Mouse (Mus musculus) cortical plate, adult 2 months (tissue): ENCODE measurements at regions not wholly inside any gene's neighbourhood (a gene's known extent, or its start where the extent isn't known, plus 50 kb on each side); places are given as distances from the start of the nearest gene placed in this dataset.

Experiments used
- H3K27ac ChIP-seq: fragments of 200-500 bp; 2 replicates; pipeline ENCODE4 v1.5.1; 2012; ENCODE audit warnings: low read length, control low read depth, inconsistent platforms; ENCODE audit not compliant: insufficient read depth
- H3K4me1 ChIP-seq: fragments of 200-500 bp; 2 replicates; pipeline ENCODE4 v1.6.1; 2011; ENCODE audit warnings: low read length; ENCODE audit not compliant: control insufficient read depth, insufficient read depth
- H3K4me3 ChIP-seq: fragments of 200-500 bp; 2 replicates; pipeline ENCODE4 v1.5.1; 2011; ENCODE audit warnings: mild to moderate bottlenecking, low read length, control low read depth; ENCODE audit not compliant: insufficient read depth
- CTCF ChIP-seq: fragments of 200-500 bp; IDR thresholded peaks from 2 replicates; pipeline ENCODE4 v1.5.1; 2011; ENCODE audit warnings: mild to moderate bottlenecking, control low read depth, low read length; ENCODE audit not compliant: insufficient read depth; ENCODE audit errors: extremely low read depth
- POLR2A ChIP-seq: fragments of 200-500 bp; IDR thresholded peaks from 2 replicates; pipeline ENCODE4 v1.6.1; 2011; ENCODE audit warnings: mild to moderate bottlenecking, low read length, control low read depth; ENCODE audit not compliant: insufficient read depth; ENCODE audit errors: extremely low read depth

GRCm38 (mm10) chr12:10182589-10182988 is 187.2 kb upstream of the Nt5c1b start:
- H3K4me1 ChIP-seq: no peaks in the 10 kb centered on the region
- no peak overlapping the region for H3K4me3 ChIP-seq

GRCm38 (mm10) chr12:10186576-10186975 is 183.2 kb upstream of the Nt5c1b start:
- Histone ChIP-seq H3K4me1 (no peaks in the 10 kb centered on the region), H3K4me3 (no peak overlapping the region), H3K27ac (no peak overlapping the region)
- TF ChIP-seq POLR2A: no peak
- TF ChIP-seq CTCF: no peak

More at GRCm38 (mm10) chr12:10182589-10182988, 187.2 kb upstream of the Nt5c1b start:
- H3K27ac ChIP-seq: no peak overlapping the region
- TF ChIP-seq CTCF (no peak), POLR2A (no peak)

- no peaks in the 10 kb centered on the region for H3K4me1 ChIP-seq
- no peak overlapping the region for H3K4me3 ChIP-seq
- H3K27ac ChIP-seq: no peak overlapping the region
- no peak for TF ChIP-seq CTCF
- no peak for TF ChIP-seq POLR2A
Measured at GRCm38 (mm10) chr12:10189746-10190145, 180.0 kb upstream of the Nt5c1b start.

GRCm38 (mm10) chr12:10197906-10198460 is 171.8 kb upstream of the Nt5c1b start:
- TF ChIP-seq CTCF (no peak), POLR2A (no peak)
- Histone ChIP-seq H3K27ac (no peak overlapping the region), H3K4me3 (no peak overlapping the region), H3K4me1 (no peaks in the 10 kb centered on the region)

GRCm38 (mm10) chr12:10209841-10210240 is 159.9 kb upstream of the Nt5c1b start:
- TF ChIP-seq CTCF (no peak), POLR2A (no peak)
- Histone ChIP-seq H3K27ac (no peak overlapping the region), H3K4me1 (no peaks in the 10 kb centered on the region), H3K4me3 (no peak overlapping the region)

DNA sequence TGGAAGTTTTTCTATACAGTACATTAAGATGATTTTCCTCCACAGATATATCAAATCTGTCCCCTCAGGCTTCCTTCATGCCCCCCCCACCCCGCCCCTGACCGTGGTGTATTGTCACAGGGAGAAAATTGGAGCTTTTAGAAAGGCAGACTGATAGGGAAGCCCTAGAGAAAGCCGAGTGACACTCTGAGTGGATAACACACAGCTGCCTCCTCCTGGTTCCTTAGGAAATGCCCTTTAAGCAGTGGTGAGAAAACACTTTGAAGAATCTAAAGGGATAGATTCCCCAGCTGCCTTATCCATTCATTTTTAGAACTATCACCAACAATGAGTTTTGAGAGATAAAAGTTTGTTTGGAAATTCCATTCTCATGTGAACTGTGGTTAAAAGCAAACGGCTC is 147.0 kb upstream of the Nt5c1b start:
- TF ChIP-seq CTCF: no peak
- no peak for TF ChIP-seq POLR2A
- Histone ChIP-seq H3K4me1 (no peaks in the 10 kb centered on the region), H3K27ac (no peak overlapping the region), H3K4me3 (no peak overlapping the region)

DNA sequence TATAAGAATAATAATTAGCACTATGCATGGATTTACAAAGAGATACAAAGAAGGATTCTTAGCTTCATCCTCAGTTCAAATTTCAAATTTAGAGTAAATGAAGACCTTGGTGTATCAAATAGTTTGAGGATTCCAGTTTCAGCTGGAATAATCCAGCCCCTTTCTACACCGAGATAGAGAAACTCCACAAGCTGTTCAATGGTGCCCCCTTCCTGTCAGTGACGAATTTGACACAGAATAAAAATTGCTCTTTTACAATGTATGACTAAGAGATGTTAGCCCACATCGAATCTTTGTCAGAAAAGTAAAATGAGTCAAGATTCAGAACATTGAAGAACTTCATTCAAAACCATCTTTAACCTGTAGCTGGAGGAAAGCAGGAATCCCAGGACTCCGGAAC is 145.9 kb upstream of the Nt5c1b start:
- no peak overlapping the region for H3K27ac ChIP-seq
- H3K4me1 ChIP-seq: no peaks in the 10 kb centered on the region
- TF ChIP-seq CTCF (peak; percentile 48; the same call in 1 of the 2 replicates), POLR2A (no peak)
- no peak overlapping the region for H3K4me3 ChIP-seq

GRCm38 (mm10) chr12:10231144-10231543 is 138.6 kb upstream of the Nt5c1b start:
- no peaks in the 10 kb centered on the region for H3K4me1 ChIP-seq
- no peak overlapping the region for H3K4me3 ChIP-seq
- no peak overlapping the region for H3K27ac ChIP-seq
- no peak for TF ChIP-seq CTCF
- TF ChIP-seq POLR2A: no peak

DNA sequence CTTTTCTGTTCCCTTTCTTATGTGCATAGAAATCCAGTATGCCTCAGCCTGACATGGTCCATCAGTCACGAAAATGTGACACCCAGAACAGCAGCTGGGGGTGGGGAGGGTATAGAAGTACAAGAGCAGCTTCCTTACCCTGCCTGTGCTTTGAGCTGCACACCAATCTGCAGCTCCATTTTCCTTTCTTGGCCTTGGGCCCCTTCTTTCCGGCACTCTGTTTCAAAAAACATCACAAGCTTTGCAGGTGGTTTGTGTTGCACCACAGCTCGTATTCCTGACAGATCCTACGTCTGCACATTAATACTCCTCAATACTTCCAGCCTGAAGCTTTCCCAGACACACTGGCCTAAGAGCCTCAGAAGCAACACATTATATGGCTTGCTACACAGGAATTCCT is 138.1 kb upstream of the Nt5c1b start:
- Histone ChIP-seq H3K4me3 (no peak overlapping the region), H3K27ac (no peak overlapping the region), H3K4me1 (no peaks in the 10 kb centered on the region)
- TF ChIP-seq CTCF: no peak
- no peak for TF ChIP-seq POLR2A

GRCm38 (mm10) chr12:10248110-10248509 is 121.7 kb upstream of the Nt5c1b start:
- no peak overlapping the region for H3K27ac ChIP-seq
- H3K4me3 ChIP-seq: no peak overlapping the region
- no peaks in the 10 kb centered on the region for H3K4me1 ChIP-seq
- no peak for TF ChIP-seq POLR2A
- TF ChIP-seq CTCF: no peak
